Mouse (Mus musculus): Measurements from ENCODE around the gene Rrp1.
"Not testable (repeated sequence)": the region's sequence is repeated elsewhere in the genome, so short reads cannot be mapped to it uniquely, and the experiment has no call there.

Gene Rrp1

GRCm38 (mm10) chr10:78385520-78385919 is 27.3 kb downstream of the Rrp1 start:
- ATAC-seq (ENCODE audit: low TSS enrichment), result peak; percentile 77

GRCm38 (mm10) chr10:78383567-78383966 is 29.3 kb downstream of the Rrp1 start:
- no peak for ATAC-seq (ENCODE audit: low TSS enrichment)

- no peak for ATAC-seq (ENCODE audit: low TSS enrichment)
Measured at GRCm38 (mm10) chr10:78378516-78378915, 34.3 kb downstream of the Rrp1 start.

DNA sequence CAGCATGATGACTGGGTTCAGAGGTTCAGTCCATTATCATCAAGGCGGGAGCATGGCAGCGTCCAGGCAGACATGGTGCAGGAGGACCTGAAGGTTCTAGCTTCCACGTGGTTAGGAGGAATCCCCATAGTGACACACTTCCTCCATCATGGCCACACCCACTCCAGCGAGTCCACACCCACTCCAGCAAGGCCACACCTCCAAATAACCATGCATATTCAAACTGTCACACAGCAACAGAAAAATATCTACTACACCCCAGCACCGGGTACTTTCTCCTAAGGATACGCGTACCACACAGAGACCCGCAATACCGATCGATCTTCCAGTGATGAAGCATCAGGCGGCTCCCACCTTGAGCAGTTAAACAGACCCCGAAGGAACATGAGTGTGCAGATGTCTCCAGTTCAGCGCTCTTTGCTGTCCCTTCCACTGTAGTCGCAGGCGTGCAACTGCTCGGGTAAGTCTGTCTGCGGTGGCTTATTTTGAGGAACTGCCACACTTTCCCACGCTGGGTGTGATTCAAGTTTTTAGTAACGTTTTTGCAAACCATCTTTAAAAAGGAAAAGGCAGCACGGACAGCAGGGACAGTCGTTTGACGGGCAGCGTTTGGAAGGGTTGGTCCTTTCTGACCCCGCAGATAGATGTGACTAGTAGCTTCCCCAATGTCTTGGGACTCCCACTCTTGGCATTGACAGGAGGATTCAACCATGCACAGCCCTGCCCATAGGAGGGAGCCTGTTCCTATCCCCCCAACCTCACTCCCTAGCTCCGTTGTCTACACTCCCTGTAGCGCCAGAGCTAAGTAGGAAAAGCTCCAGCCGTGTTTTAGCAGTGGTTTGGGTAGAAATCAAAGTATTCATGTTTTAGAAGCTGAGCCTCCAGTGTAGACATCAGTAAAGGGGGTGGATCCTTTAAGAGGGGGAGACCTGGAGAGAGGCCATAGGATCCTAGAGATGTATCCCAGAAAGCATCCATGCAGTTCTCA is 39.9 kb downstream of the Rrp1 start:
- peak; percentile 83 for ATAC-seq (ENCODE audit: low TSS enrichment)

DNA sequence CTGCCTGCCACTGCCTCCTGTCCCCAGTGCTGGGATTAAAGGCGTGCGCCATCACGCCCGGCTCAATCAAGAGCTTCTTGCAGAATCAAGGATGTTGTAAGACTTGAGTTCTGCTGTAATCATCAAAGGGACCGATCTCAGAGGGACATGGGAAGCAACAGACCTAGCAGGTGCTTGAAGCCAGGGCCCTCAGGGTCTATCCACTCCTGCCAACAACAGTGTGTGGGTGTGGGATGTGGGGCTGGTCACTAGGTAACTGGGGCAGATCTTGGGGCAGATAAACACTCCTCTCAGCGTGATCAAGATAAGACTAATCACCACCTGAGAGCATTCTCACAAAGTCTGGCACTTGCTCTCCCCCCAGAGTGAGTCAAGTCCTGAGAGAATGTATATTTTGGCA is 41.1 kb downstream of the Rrp1 start:
- ATAC-seq (ENCODE audit: low TSS enrichment), result no peak

DNA sequence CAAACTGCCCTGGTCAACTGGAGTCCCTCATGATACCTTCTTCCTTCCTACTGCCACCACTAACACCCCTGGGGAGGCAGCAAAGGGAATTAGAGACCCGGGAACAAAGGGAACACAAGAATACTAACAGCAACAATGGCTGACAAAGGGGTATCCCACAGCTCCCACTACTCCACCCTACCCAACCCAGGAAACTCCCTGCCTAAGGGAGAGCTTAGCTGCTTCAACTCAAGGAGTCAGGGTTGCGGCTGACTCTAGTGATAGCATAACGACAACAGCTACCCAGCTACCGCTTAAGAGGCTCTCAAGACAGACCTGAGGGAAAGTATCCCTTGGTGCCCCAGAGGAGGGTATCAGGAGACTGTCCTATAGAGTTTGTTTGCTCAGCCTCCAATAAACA is 45.3 kb downstream of the Rrp1 start:
- no peak for ATAC-seq (ENCODE audit: low TSS enrichment)

GRCm38 (mm10) chr10:78366851-78367312 is 46.0 kb downstream of the Rrp1 start:
- no peak for ATAC-seq (ENCODE audit: low TSS enrichment)

- ATAC-seq (ENCODE audit: low TSS enrichment), result no peak
Measured at GRCm38 (mm10) chr10:78366195-78366834, 46.5 kb downstream of the Rrp1 start.

- no peak for ATAC-seq (ENCODE audit: low TSS enrichment)
Measured at GRCm38 (mm10) chr10:78365555-78365954, 47.3 kb downstream of the Rrp1 start.

DNA sequence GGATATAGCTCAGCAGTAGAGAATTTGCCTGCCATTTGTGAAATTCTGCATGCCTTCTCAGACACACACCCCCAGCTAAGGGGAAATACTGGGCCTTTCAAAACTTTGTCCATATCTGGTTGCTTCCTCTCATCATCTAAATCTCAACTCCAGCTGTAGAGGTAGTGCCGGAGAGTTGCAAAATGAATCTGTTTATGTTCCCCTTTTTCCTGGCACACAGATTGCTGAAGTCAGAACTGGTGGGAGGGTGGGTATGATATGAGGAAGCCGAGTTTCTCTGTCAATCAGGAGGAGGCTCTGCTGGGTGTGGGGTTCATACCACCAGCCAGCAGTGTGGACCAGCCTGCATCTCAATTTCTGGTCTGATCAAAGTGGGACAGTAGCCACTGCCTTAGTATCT is 48.7 kb downstream of the Rrp1 start:
- ATAC-seq (ENCODE audit: low TSS enrichment), result no peak; the same call in 1 of the 2 replicates

DNA sequence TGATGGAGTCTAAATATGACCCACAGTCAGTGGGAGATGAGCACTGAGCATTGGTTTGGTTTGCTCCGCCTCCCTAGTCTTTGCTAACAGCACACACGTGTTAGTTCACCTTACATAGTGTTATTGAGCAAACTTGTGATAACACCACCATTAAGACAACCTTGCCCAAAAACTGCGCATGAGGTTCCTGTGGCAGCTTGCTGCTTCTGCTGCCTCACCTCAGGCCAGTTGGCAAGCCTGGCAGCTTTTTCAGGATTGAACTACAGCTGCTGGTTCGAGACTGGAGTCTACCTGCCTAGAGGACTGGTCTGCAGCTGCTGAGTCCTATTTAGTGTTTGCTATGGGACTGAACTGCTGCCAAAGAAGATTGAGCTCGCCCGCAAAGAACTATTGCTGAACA is 49.5 kb downstream of the Rrp1 start:
- no peak for ATAC-seq (ENCODE audit: low TSS enrichment)

- ATAC-seq (ENCODE audit: low TSS enrichment), result 0 out of 2 replicates have a peak, but pooled peaks have one; percentile 42
Measured at GRCm38 (mm10) chr10:78361951-78362350, 50.9 kb downstream of the Rrp1 start.

- 0 out of 2 replicates have a peak, but pooled peaks have one; percentile 39 for ATAC-seq (ENCODE audit: low TSS enrichment)
Measured at GRCm38 (mm10) chr10:78360290-78360711, 52.5 kb downstream of the Rrp1 start.

GRCm38 (mm10) chr10:78358999-78359398 is 53.8 kb downstream of the Rrp1 start:
- not testable (repeated sequence) for ATAC-seq (ENCODE audit: low TSS enrichment)

- no peak for ATAC-seq (ENCODE audit: low TSS enrichment)
Measured at GRCm38 (mm10) chr10:78358266-78358665, 54.6 kb downstream of the Rrp1 start.

DNA sequence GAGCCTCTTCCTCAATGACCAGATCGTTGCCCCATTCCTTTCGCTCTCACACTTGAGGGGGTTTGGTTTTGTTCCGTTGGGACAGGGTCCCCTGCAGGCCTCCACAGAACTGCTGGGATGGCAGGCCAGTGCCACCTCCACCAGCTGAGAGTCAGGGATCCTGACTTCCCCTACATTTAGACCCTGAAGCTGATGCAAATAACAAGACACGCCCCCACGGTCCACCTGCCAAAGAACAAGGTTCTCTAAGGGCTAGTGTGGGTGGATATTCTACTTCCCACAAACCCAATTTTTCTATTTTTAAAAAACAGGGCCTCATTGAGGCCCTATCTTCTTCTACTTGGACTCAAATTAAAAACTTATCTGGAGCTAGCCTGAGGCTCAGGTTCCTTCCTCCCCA is 55.1 kb downstream of the Rrp1 start:
- no peak for ATAC-seq (ENCODE audit: low TSS enrichment)

DNA sequence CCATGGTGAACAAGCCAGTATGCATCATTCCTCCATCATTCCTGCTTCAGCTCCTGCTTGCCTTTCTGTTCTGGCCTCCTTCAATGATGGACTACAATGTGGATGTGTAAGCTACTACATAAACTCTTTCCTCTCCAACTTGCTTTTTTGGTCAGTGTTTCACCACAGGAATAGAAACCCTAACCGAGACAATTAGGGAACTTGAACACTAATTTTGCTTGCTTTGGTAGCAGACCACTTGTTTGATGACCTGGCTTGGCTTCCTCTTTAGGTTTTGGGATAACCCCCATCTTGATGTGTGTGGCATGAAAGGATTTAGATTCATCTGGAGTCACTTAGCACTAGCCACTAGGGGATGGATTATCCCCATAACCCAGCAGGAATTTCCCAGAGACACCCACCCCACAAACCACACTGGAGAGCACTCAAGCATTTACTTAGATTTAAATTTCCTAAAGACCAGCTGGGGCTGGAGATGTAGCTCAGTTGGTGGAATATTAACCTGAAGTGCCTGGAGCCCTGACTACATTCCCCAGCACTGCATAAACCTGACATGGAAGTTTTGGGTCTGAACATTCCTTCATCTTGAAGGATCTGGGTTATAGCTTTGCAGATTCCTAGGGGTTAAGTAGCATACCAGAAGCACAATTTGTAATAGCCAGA is 56.8 kb downstream of the Rrp1 start:
- ATAC-seq (ENCODE audit: low TSS enrichment), result no peak

- ATAC-seq (ENCODE audit: low TSS enrichment), result no peak
Measured at GRCm38 (mm10) chr10:78353196-78353595, 59.6 kb downstream of the Rrp1 start.

DNA sequence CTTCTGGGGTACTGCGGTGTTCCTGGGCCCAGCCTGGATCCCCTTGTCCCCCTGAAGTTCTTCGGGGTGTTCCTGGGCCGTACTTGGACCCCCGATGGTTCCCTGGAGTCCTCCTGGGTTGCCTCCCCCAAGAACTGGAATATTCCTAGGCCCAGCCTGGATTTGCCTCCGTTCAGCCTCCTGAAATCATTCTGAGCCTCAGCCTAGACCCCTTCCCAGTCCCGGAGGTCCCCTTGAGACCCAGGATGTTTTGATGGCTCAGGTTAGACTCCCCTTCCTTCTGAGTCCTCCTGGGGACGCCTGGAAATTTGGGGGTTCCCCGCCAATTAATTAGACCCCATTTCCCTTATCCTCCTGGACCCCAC is 60.2 kb downstream of the Rrp1 start:
- ATAC-seq (ENCODE audit: low TSS enrichment), result 0 out of 2 replicates have a peak, but pooled peaks have one; percentile 14

DNA sequence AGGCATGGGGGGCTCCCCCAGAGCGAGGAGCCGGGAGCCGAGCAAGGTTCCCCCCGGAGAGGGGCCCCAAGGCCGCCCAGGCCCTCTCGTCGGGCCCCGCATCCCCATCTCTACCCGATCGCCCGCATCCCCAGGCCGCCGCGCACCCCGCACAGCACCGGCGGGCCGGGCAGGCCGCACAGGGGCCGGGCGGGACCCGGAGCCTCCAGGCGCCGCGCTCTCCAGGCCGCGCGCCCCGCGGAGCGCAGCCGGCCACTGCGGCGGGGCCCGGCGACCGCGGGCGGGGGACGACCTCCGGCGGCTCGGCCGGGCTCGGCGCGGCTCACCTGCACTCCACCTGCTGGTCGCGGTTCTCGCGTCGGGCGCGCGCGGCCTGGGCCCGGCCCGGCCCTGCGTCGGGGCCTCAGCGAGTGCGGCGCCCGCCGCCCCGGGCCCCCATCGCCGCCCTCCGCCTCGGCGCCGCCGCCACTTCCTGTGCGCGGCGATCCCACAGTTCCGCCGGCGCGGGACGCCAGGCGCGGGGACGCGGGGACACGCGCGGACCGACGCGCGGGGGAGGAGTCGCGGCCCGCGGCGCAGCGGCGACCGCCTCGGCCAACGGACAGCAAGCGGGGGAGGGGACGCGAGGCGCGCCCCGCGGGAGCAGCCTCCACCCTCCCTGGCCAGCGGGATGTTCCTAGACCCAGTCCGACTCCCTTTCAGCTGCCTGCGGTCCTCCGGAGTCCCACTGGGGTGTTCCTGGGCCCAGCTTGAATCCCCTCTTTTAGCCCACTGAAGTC is 60.8 kb downstream of the Rrp1 start, which contains the start of gene Agpat3:
Gene Agpat3 (minus strand): TSS at position 603 of the 779 bp plus-strand sequence.
- peak; percentile 79 for ATAC-seq (ENCODE audit: low TSS enrichment)

DNA sequence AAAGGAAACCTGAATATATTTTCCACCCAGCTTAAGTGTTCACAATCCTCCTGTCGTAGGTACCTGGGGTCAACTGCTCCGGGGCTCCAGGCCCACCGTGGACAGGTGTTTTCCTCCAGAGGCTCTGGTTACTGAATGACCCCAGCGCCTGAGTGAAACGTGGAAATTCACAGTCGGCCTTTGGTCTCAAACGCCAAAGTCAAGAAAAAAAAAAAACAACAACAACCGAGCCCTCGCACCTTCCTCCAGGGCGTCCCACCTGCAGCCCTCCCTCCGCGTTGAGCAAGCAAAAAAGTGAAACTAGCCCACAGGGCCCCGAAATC is 61.3 kb downstream of the Rrp1 start:
- ATAC-seq (ENCODE audit: low TSS enrichment), result no peak

Measured in frontal cortex, adult (tissue).